Mouse (Mus musculus): ENCODE measurements around the gene Htr2b. TPM values are rescaled to one million over a fixed set of nuclear protein-coding genes. Genes with fewer than 3 reads are reported as not detected.

Htr2b gene
- total and polyA plus RNA-seq, 3 experiments, result 0.47 TPM; not detected in 2

GRCm38 (mm10) chr1:86064271-86064991 is 47.3 kb downstream of the Htr2b start, which contains the start of gene Psmd1 (continued):
- TF ChIP-seq POLR2AphosphoS2 (IDR thresholded peaks at IDR 0.05; ENCODE audit: low read depth, low read length) (no peak), TBP (conservative IDR thresholded peaks at IDR 0.05; ENCODE audit: low read depth, low read length) (peak; percentile 68; the same call in 1 of the 2 replicates), ZMIZ1 (IDR thresholded peaks at IDR 0.05; ENCODE audit: low read depth, low read length) (no peak), ETS1 (conservative IDR thresholded peaks at IDR 0.05; ENCODE audit: low read depth, low read length) (no peak), RAD21 (IDR thresholded peaks at IDR 0.05; ENCODE audit: low read depth, low read length) (no peak), IRF4 (IDR thresholded peaks at IDR 0.05; ENCODE audit: low read depth, low read length) (no peak), USF1 (IDR thresholded peaks at IDR 0.05; ENCODE audit: low read depth, low read length) (no peak), USF2 (conservative IDR thresholded peaks at IDR 0.05; ENCODE audit: low read depth, low read length) (no peak), UBTF (IDR thresholded peaks at IDR 0.05; ENCODE audit: low read depth, low read length) (peak; percentile 81; the same call in 1 of the 2 replicates), ZNF384 (IDR thresholded peaks at IDR 0.05; ENCODE audit: low read depth, low read length) (no peak), MXI1 (IDR thresholded peaks at IDR 0.05; ENCODE audit: low read depth, low read length) (peak; percentile 21), JUND (conservative IDR thresholded peaks at IDR 0.05; ENCODE audit: low read depth, low read length) (no peak), POLR2A (IDR thresholded peaks at IDR 0.05; ENCODE audit: low read depth, low read length) (peak; percentile 77), KAT2A (IDR thresholded peaks at IDR 0.05; ENCODE audit: insufficient replicate concordance, low read length) (peak; percentile 84; the same call in 1 of the 2 replicates), ELF1 (IDR thresholded peaks at IDR 0.05; ENCODE audit: low read depth, low read length) (no peak), PAX5 (IDR thresholded peaks at IDR 0.05; ENCODE audit: low read length) (no peak), HCFC1 (IDR thresholded peaks at IDR 0.05; ENCODE audit: low read depth, low read length) (peak; percentile 89), SMC3 (IDR thresholded peaks at IDR 0.05; ENCODE audit: low read depth, low read length) (no peak), ZKSCAN1 (IDR thresholded peaks at IDR 0.05; ENCODE audit: borderline replicate concordance, low read depth, low read length) (no peak), SIN3A (IDR thresholded peaks at IDR 0.05; ENCODE audit: low read length) (peak; percentile 74), MEF2A (IDR thresholded peaks at IDR 0.05; ENCODE audit: borderline replicate concordance, low read depth, low read length) (no peak; the same call in 1 of the 2 replicates), MAZ (IDR thresholded peaks at IDR 0.05; ENCODE audit: low read depth, low read length) (peak; percentile 56; the same call in 1 of the 2 replicates)

DNA sequence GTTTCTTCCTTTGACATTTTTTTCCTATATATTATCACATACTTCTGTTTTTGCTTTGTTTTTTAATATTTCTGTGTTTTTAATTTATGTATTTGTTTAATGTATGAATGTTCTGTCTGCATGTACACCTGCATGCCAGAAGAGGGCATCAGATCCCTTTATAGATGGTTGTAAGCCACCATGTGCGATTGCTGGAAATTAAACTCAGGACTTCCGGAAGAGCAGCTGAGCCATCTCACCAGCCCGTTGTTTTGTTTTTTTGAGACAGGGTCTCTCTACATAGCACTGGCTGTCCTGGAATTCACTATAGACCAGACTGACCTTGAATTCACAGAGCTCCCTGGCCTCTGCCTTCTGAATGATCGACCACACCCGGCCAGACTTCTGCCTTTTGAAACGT is 49.2 kb downstream of the Htr2b start:
- dilution Hi-C loops (cut with MboI; ENCODE audit: extremely low pct_ligation_motif_present, extremely low pct_unique_long_range_greater_than_20kb, low sequenced_read_pairs), result no loop called here
- in situ Hi-C loops (cut with MboI; ENCODE audit: low pct_ligation_motif_present, low pct_unique_long_range_greater_than_20kb, low sequenced_read_pairs), result no loop called here

More for the DNA sequence above, 49.2 kb downstream of the Htr2b start:
- H3K4me3 ChIP-seq (replicated peaks in 1 of 3; ENCODE audit: low read depth in 2 of 3, low read length in 2 of 3, poor library complexity in 1 of 3), result no peak overlapping the region
- H3K4me1 ChIP-seq (ENCODE audit: control insufficient read depth in 1 of 2, insufficient read depth in 2 of 2), result peaks cover 8 to 34% of the 10 kb centered on the region in 2 experiments; a peak in 3 of 4 replicates
- H3K4me2 ChIP-seq (ENCODE audit: insufficient read depth, low read depth, poor library complexity, severe bottlenecking), result no peak overlapping the region
- no peak for TF ChIP-seq USF2 (conservative IDR thresholded peaks at IDR 0.05; ENCODE audit: low read depth, low read length)
- peak in 1 of 2 experiments; percentile 45; a peak in 1 of 4 replicates for TF ChIP-seq CTCF (conservative IDR thresholded peaks at IDR 0.05 in 1 of 2, IDR thresholded peaks at IDR 0.05 in 1 of 2; ENCODE audit: low read depth in 2 of 2, low read length in 2 of 2)
- no peak for TF ChIP-seq MYC (IDR thresholded peaks at IDR 0.05; ENCODE audit: low read depth, low read length)
- peak; percentile 3 for TF ChIP-seq RAD21 (IDR thresholded peaks at IDR 0.05; ENCODE audit: low read depth, low read length)
- TF ChIP-seq MAX (IDR thresholded peaks at IDR 0.05; ENCODE audit: low read length), result no peak
- DNase-seq (ENCODE audit: extremely low read depth), result no peak
- H3K36me3 ChIP-seq (replicated peaks in 1 of 2; ENCODE audit: control insufficient read depth in 1 of 2, insufficient read depth in 1 of 2, low read length in 1 of 2), result peaks cover 0 to 7% of the 10 kb centered on the region in 2 experiments
- peaks cover 2% of the 10 kb centered on the region for H3K9me3 ChIP-seq (replicated peaks; ENCODE audit: low read length)
- H3K27ac ChIP-seq (ENCODE audit: insufficient read depth, low read depth), result no peak overlapping the region
- peaks cover 2% of the 10 kb centered on the region for H3K27me3 ChIP-seq (replicated peaks)
- H3K79me2 ChIP-seq (replicated peaks; ENCODE audit: control insufficient read depth, extremely low read depth, insufficient read depth, poor library complexity, severe bottlenecking), result peaks cover 27% of the 10 kb centered on the region
- H3K9ac ChIP-seq (ENCODE audit: insufficient read depth, low read depth), result no peak overlapping the region
